13 mouse cellular contexts compared by ENCODE assay signal in the genomic region with DNA sequence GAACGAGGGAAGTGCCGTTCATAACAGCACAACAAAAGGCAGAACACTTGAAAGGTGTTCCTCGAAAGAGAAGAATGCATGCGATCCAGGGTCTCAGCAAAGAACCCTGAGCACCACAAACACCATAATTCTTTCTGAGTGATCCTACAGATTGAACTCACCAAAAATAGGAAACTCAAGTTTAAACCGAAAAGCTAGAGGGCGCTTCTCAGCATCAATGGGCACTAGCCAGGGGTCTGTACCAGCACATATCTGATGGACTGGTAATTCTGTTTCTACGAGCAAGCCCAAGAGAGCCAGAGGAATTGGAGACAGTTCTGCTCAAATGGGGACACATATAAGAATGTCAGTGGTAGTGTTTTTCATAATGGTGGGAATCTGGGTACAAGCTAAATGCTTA.
"Had no signal": no experiment of that assay in that cellular context is flagged by ENCODE, and none has a peak within 500 bp of the region (broad histone marks: within the 10 kb centered on the region; RNA-seq: fewer than 3 reads in every experiment).

No protein-coding gene starts in this region.

- H3K27me3 ChIP-seq: stomach, embryonic 15.5 days had no signal

- H3K9me3 ChIP-seq: limb, embryonic 13.5 days; midbrain, embryonic 10.5 days; stomach, embryonic 15.5 days had no signal

- H3K36me3 ChIP-seq: limb, embryonic 13.5 days; midbrain, embryonic 10.5 days; stomach, embryonic 15.5 days had no signal

- DNase-seq: kidney, adult 2 months; kidney, postnatal 36 days; left cerebral cortex, postnatal 4 days; lung, adult 18-20 months; lung, postnatal 10 days; lung, postnatal 4 days; midbrain, embryonic 14.5 days; right cerebral cortex, postnatal 14 days; thymus, postnatal 36 days had no signal

- H3K4me3 ChIP-seq: limb, embryonic 13.5 days; midbrain, embryonic 10.5 days; stomach, embryonic 15.5 days had no signal

- H3K4me1 ChIP-seq: stomach, embryonic 15.5 days had no signal

- H3K27ac ChIP-seq: limb, embryonic 13.5 days; liver, embryonic 14.5 days; midbrain, embryonic 10.5 days; stomach, embryonic 15.5 days had no signal

- H3K9ac ChIP-seq: limb, embryonic 13.5 days; liver, embryonic 14.5 days; stomach, embryonic 15.5 days had no signal

- H3K4me2 ChIP-seq: limb, embryonic 13.5 days; stomach, embryonic 15.5 days had no signal
